Mouse (Mus musculus) embryonic facial prominence, embryonic 12.5 days (tissue): ENCODE data around the gene Metap1. TPM values are rescaled to one million over a fixed set of nuclear protein-coding genes. Genes with fewer than 3 reads are reported as not detected.

Experiments
- microRNA counts: library from miRNA; unstranded; fragments of <30 nt; microRNA quantifications from one replicate; lab custom pipeline; 2017
- microRNA-seq: library from miRNA; unstranded; fragments of <30 nt; microRNA quantifications from one replicate; pipeline ENCODE4, GENCODE M21; 2017
- polyA plus RNA-seq: library from polyadenylated mRNA; unstranded; fragments of >200 nt; fragmentation: Nextera tagmentation; extraction: Ambion mirVana; gene quantifications from 2 replicates; pipeline ENCODE4 v1.2.1, GENCODE M21; 2016

Metap1 gene
- polyA plus RNA-seq, 1 experiment from 2014 or later: 46.6 TPM

MicroRNAs within 50 kb of the gene (microRNA counts, 519-probe panel; counts per million panel counts)
- microRNA mmu-miR-1956 (lab: Ali Mortazavi, UCI): 460 counts per million, percentile 65 among the panel's probes with 10 or more counts

Small RNA genes within 50 kb of the gene (microRNA-seq; reads per million reads assigned to microRNA genes)
- gene Mir1956: not detected

Other genes with a start within 250 kb of the Metap1 start
- gene Adh1, start 228.5 kb downstream of the Metap1 start, polyA plus RNA-seq: 0.58 and 0.90 TPM in 2 replicates
- gene Adh6a, start 176.2 kb downstream of the Metap1 start, polyA plus RNA-seq: not detected in 2 replicates
- gene Adh6b, start 147.7 kb downstream of the Metap1 start, polyA plus RNA-seq: 0.29 and 0.47 TPM in 2 replicates
- gene Adh4, start 74.0 kb downstream of the Metap1 start, polyA plus RNA-seq: not detected in 2 replicates
- 236 and 237 TPM in 2 replicates for gene Adh5, start 46.4 kb downstream of the Metap1 start, polyA plus RNA-seq
- 369 and 406 TPM in 2 replicates for gene Eif4e, start 36.7 kb upstream of the Metap1 start, polyA plus RNA-seq